Mouse (Mus musculus) MEL (cell line): ENCODE measurements around the gene Slc38a7. TPM values are rescaled to one million over a fixed set of nuclear protein-coding genes. Genes with fewer than 3 reads are reported as not detected.

Experiments
- DNase-seq: peaks from one replicate; pipeline ENCODE4 v3.0.0; 2011; ENCODE audit warnings: low read depth, low spot score
- H3K27ac ChIP-seq: 2 replicates; pipeline ENCODE4 v1.5.1; 2012; ENCODE audit warnings: low read depth, mild to moderate bottlenecking, control low read depth, low read length, moderate library complexity; ENCODE audit not compliant: control insufficient read depth
- H3K27me3 ChIP-seq, 2 experiments: fragments of 150-350 bp in 1 of 2; sonication (generic) in 1 of 2; 2 replicates each; pipeline ENCODE4 v1.6.1; 2012; ENCODE audit warnings: low read length in 2 of 2, mild to moderate bottlenecking in 2 of 2, improper control_type of control experiment in 1 of 2, moderate library complexity in 1 of 2; ENCODE audit not compliant: insufficient read depth in 2 of 2, control insufficient read depth in 1 of 2
- H3K36me3 ChIP-seq, 2 experiments: 2 replicates each; pipeline ENCODE4 v1.6.1; 2012 to 2014; ENCODE audit warnings: low read length in 2 of 2, improper control_type of control experiment in 1 of 2, inconsistent platforms in 1 of 2, mild to moderate bottlenecking in 1 of 2; ENCODE audit not compliant: insufficient read depth in 2 of 2, control insufficient read depth in 1 of 2
- H3K4me1 ChIP-seq, 2 experiments: fragments of 150-350 bp in 1 of 2; sonication (generic) in 1 of 2; 2 replicates each; pipeline ENCODE4 v1.6.1; 2012; ENCODE audit warnings: low read length in 2 of 2, improper control_type of control experiment in 1 of 2, mild to moderate bottlenecking in 1 of 2; ENCODE audit not compliant: insufficient read depth in 2 of 2, control insufficient read depth in 1 of 2
- H3K4me3 ChIP-seq, 2 experiments: fragments of 150-350 bp in 1 of 2; sonication (generic) in 1 of 2; 2 replicates each; pipeline ENCODE4 v1.5.1; 2012; ENCODE audit warnings: low read depth in 2 of 2, low read length in 2 of 2, mild to moderate bottlenecking in 2 of 2, moderate library complexity in 2 of 2, control low read depth in 1 of 2, improper control_type of control experiment in 1 of 2; ENCODE audit not compliant: control insufficient read depth in 1 of 2, insufficient read depth in 1 of 2
- H3K79me2 ChIP-seq: 2 replicates; pipeline ENCODE4 v1.6.1; 2012; ENCODE audit warnings: mild to moderate bottlenecking, low read length, moderate library complexity; ENCODE audit not compliant: control insufficient read depth, poor library complexity, insufficient read depth
- H3K9ac ChIP-seq: 2 replicates; pipeline ENCODE4 v1.6.1; 2012; ENCODE audit warnings: low read depth, mild to moderate bottlenecking, control low read depth, low read length, moderate library complexity; ENCODE audit not compliant: control insufficient read depth, poor library complexity, severe bottlenecking
- H3K9me3 ChIP-seq: fragments of 150-350 bp; sonication (generic); replicated peaks from 2 replicates; pipeline ENCODE4 v1.6.1; 2012; ENCODE audit warnings: mild to moderate bottlenecking, low read length, improper control_type of control experiment, moderate library complexity; ENCODE audit not compliant: insufficient read depth
- BHLHE40 ChIP-seq: IDR thresholded peaks from 2 replicates; pipeline ENCODE4 v1.6.1; 2012; ENCODE audit warnings: low read depth, mild to moderate bottlenecking, inconsistent platforms, low read length, improper control_type of control experiment, borderline replicate concordance
- CHD1 ChIP-seq: IDR thresholded peaks from 2 replicates; pipeline ENCODE4 v1.6.1; 2012; ENCODE audit warnings: low read depth, mild to moderate bottlenecking, inconsistent platforms, low read length, improper control_type of control experiment
- E2F4 ChIP-seq: IDR thresholded peaks from 2 replicates; pipeline ENCODE4 v1.6.1; 2011; ENCODE audit warnings: low read depth, low read length, improper control_type of control experiment, borderline replicate concordance
- ELF1 ChIP-seq: IDR thresholded peaks from 2 replicates; pipeline ENCODE4 v1.6.1; 2014; ENCODE audit warnings: low read depth, mild to moderate bottlenecking, inconsistent platforms, low read length, improper control_type of control experiment, moderate library complexity
- ETS1 ChIP-seq: IDR thresholded peaks from 2 replicates; pipeline ENCODE4 v1.6.1; 2012; ENCODE audit warnings: low read depth, mild to moderate bottlenecking, inconsistent platforms, low read length, improper control_type of control experiment, moderate library complexity
- MXI1 ChIP-seq: IDR thresholded peaks from 2 replicates; pipeline ENCODE4 v1.6.1; 2011; ENCODE audit warnings: mild to moderate bottlenecking, low read depth, low read length, improper control_type of control experiment
- MYC ChIP-seq: IDR thresholded peaks from 2 replicates; pipeline ENCODE4 v1.6.1; 2011; ENCODE audit warnings: low read depth, mild to moderate bottlenecking, low read length, improper control_type of control experiment, moderate library complexity
- POLR2AphosphoS5 ChIP-seq: IDR thresholded peaks from 2 replicates; pipeline ENCODE4 v1.6.1; 2012; ENCODE audit warnings: low read depth, borderline replicate concordance, mild to moderate bottlenecking, inconsistent platforms, low read length, moderate library complexity, mixed read lengths
- SIN3A ChIP-seq: IDR thresholded peaks from 2 replicates; pipeline ENCODE4 v1.6.1; 2012; ENCODE audit warnings: low read length, improper control_type of control experiment, inconsistent platforms
- UBTF ChIP-seq: IDR thresholded peaks from 2 replicates; pipeline ENCODE4 v1.6.1; 2012; ENCODE audit warnings: low read depth, mild to moderate bottlenecking, inconsistent platforms, low read length, improper control_type of control experiment, moderate library complexity, borderline replicate concordance; ENCODE audit not compliant: insufficient read depth
- ZKSCAN1 ChIP-seq: IDR thresholded peaks from 2 replicates; pipeline ENCODE4 v1.6.1; 2012; ENCODE audit warnings: low read depth, mild to moderate bottlenecking, inconsistent platforms, low read length, improper control_type of control experiment, moderate library complexity
- ZMIZ1 ChIP-seq: IDR thresholded peaks from 2 replicates; pipeline ENCODE4 v1.6.1; 2012; ENCODE audit warnings: low read depth, mild to moderate bottlenecking, inconsistent platforms, low read length, improper control_type of control experiment, moderate library complexity
- ZNF384 ChIP-seq: IDR thresholded peaks from 2 replicates; pipeline ENCODE4 v1.6.1; 2012; ENCODE audit warnings: low read depth, mild to moderate bottlenecking, inconsistent platforms, low read length, improper control_type of control experiment
- polyA plus RNA-seq, 2 experiments: library from polyadenylated mRNA; stranded (reverse) in 1 of 2; unstranded in 1 of 2; fragments of >175 nt in 1 of 2; fragments of >200 nt in 1 of 2; gene quantifications; 2 replicates each; pipeline versions ENCODE4 v1.2.1 to v1.2.4; 2012; ENCODE audit warnings: low replicate concordance in 2 of 2, low read depth in 1 of 2; ENCODE audit not compliant: insufficient read length in 2 of 2, insufficient read depth in 1 of 2, missing spikeins in 1 of 2
- total RNA-seq: library from RNA; depleted of rRNA; stranded (reverse); fragments of 300-350 nt; gene quantifications from 2 replicates; pipeline ENCODE4 v1.2.3, GENCODE M21; 2012

The Slc38a7 gene
- total and polyA plus RNA-seq, 3 experiments: 2.5 to 6.5 TPM; not detected in 1

GRCm38 (mm10) chr8:95806461-95807191, 46.7 kb downstream of the Slc38a7 start:
- Histone ChIP-seq H3K27me3 (no peaks in the 10 kb centered on the region), H3K79me2 (peaks cover 57% of the 10 kb centered on the region), H3K4me3 (peak overlapping the region; percentile 83 to 88), H3K36me3 (peaks cover 13 to 40% of the 10 kb centered on the region in 2 experiments), H3K9me3 (no peaks in the 10 kb centered on the region), H3K27ac (peak overlapping the region; percentile 76), H3K9ac (peak overlapping the region; percentile 93), H3K4me1 (peaks cover 12 to 31% of the 10 kb centered on the region in 2 experiments)
- TF ChIP-seq UBTF: 0 out of 2 replicates have a peak, but pooled peaks have one; percentile 66
- TF ChIP-seq CHD1: no peak
- peak; percentile 60 for DNase-seq

- H3K27me3 ChIP-seq: no peaks in the 10 kb centered on the region
- peak overlapping the region; percentile 93 for H3K9ac ChIP-seq
- peaks cover 10 to 31% of the 10 kb centered on the region in 2 experiments for H3K4me1 ChIP-seq
- no peak for TF ChIP-seq ELF1
- no peak for TF ChIP-seq E2F4
- no peak for TF ChIP-seq MXI1
- H3K27ac ChIP-seq: no peak overlapping the region
- peaks cover 67% of the 10 kb centered on the region for H3K79me2 ChIP-seq
- DNase-seq: no peak
- peaks cover 19 to 40% of the 10 kb centered on the region in 2 experiments for H3K36me3 ChIP-seq
- no peaks in the 10 kb centered on the region for H3K9me3 ChIP-seq
- peak overlapping the region; percentile 83 to 88 for H3K4me3 ChIP-seq
Observed at GRCm38 (mm10) chr8:95805482-95805881, 47.9 kb downstream of the Slc38a7 start.

GRCm38 (mm10) chr8:95802231-95802630, 51.1 kb downstream of the Slc38a7 start:
- Histone ChIP-seq H3K4me1 (peaks cover 3 to 18% of the 10 kb centered on the region in 2 experiments; a peak in 3 of 4 replicates), H3K27ac (no peak overlapping the region)
- no peak for TF ChIP-seq MYC
- no peak for TF ChIP-seq ZNF384
- no peak for TF ChIP-seq MXI1
- TF ChIP-seq CHD1: no peak
- TF ChIP-seq ZKSCAN1: no peak
- no peak for TF ChIP-seq ZMIZ1
- no peak for TF ChIP-seq BHLHE40
- TF ChIP-seq SIN3A: no peak
- no peak for TF ChIP-seq UBTF
- no peak for TF ChIP-seq POLR2AphosphoS5
- TF ChIP-seq ETS1: no peak

More at GRCm38 (mm10) chr8:95802231-95802630, 51.1 kb downstream of the Slc38a7 start:
- Histone ChIP-seq H3K79me2 (peaks cover 94% of the 10 kb centered on the region), H3K36me3 (peaks cover 30 to 34% of the 10 kb centered on the region in 2 experiments), H3K9me3 (no peaks in the 10 kb centered on the region), H3K9ac (no peak overlapping the region), H3K27me3 (no peaks in the 10 kb centered on the region), H3K4me3 (no peak overlapping the region)
- no peak for DNase-seq
